Mouse (Mus musculus) gastrocnemius, postnatal 36 days (tissue): ENCODE results near the gene Best2. TPM values are rescaled to one million over a fixed set of nuclear protein-coding genes. Genes with fewer than 3 reads are reported as not detected.

ENCODE experiments used
- DNase-seq, 2 experiments: peaks; one replicate each; pipeline ENCODE4 v3.0.0; 2022
- intact Hi-C: fragments of 180-260 bp; cut with DNase I; formaldehyde crosslinking; loops from one replicate; pipeline ENCODE4 v1.15.1; 2025
- microRNA-seq, 2 experiments: library from miRNA; unstranded; fragments of <30 nt; microRNA quantifications; one replicate each; pipeline ENCODE4 v1.2.0; 2021
- total RNA-seq, 2 experiments: library from RNA; stranded (reverse); gene quantifications; 2 replicates each; pipeline ENCODE4 v1.2.3; 2021

The Best2 gene
- total RNA-seq, 2 experiments from 2014 or later, result not detected

DNA sequence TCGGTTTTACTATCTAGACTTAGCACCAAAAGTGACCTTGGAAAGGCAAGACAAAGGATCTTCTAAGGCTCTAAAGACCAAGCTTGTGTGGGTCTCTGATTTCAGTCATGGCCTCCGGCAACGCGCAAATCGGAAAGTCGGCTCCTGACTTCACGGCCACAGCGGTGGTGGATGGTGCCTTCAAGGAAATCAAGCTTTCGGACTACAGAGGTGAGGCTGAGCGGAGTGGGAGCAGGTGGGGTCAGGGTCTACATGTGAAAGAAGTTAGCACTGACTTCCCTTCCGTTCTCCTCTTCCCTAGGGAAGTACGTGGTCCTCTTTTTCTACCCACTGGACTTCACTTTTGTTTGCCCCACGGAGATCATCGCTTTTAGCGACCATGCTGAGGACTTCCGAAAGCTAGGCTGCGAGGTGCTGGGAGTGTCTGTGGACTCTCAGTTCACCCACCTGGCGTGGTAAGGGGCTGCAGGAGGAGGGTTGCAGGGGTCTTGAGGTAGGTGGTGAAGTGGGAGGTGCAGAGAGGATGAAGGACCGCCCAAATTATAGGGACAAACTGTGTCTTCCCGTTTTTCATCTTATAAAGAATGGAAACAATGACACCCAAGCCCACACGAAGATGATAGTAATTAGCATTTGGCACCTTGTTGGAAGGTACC is 44.1 kb downstream of the Best2 start:
- DNase-seq, result no peak
- intact Hi-C loops, result no loop called here

DNA sequence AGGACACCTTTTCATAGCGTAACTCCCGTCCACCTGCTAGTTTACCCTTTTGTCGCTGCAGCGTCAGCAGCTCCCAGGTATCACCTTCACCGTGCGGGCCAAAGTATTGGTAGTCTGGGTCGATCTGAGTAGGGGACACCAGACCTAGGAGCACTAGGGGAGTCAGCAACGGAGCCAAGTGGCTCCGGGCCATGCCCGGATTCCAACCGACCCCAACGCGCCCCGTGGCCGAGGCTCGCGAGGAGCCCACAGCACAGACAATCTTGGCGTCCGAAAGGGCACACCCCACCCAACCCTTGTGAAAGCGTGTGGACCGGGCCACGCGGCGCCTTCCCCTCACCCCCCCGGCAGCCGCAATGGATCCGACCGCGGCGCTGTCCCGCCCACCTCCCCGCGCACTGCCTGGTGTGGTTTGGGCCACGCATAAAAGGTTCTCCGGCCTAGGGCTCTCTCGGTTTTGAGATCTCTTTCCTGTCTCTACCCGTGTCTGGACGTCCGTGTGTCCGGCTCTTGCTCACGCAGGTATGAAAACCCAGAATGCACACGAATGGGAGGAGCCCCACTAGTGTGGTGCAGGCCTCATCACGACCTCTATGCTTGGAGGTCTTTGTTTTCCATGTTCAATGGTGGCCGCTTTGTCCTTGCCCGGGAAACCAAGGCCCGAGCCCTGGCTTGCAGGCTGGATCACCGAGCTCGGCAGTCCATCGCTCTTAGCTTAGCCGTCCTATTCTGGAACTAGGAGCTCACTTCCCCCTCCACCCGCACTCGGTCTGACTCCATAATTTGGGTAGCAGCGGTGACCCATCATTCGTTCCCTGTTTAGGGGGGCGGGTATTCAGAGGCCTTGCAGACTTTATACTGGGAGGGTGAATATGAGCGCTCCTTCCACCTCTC is 44.8 kb downstream of the Best2 start, which contains the start of the genes Gm49661, Prdx2 and Rnaseh2a:
TSS of gene Gm49661 (minus strand) at position 193 of the 894 bp plus-strand sequence.
TSS of gene Prdx2 (plus strand) at position 347 of the 894 bp plus-strand sequence.
TSS of gene Rnaseh2a (minus strand) at position 527 of the 894 bp plus-strand sequence.
- peak; percentile 65 to 69 for DNase-seq
- intact Hi-C loops, result loop anchor here (5.0 kb wide), 1 partner anchor 33 kb away; no protein-coding TSS in a partner anchor

DNA sequence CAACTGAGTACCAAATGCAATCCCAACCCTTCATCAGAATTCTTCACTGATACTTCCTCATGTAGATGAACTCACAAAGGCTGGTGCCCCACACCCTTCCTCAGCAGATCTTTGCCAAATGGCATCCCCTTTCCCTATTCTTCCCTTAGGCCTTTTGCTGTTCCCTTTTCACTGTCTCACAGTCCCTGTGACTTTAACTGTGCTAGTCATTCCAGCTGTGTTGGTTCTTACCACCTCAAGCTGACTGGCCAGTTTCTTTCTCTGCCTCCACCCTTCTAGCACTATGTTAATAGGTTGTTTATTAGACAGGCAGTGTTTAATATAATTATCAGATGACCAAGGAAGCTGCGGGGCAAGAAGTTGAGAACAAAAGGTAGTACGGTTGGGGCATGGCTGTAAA is 45.7 kb downstream of the Best2 start:
- intact Hi-C loops, result loop anchor here (5.0 kb wide), 1 partner anchor 34 kb away; no protein-coding TSS in a partner anchor
- DNase-seq, result no peak

DNA sequence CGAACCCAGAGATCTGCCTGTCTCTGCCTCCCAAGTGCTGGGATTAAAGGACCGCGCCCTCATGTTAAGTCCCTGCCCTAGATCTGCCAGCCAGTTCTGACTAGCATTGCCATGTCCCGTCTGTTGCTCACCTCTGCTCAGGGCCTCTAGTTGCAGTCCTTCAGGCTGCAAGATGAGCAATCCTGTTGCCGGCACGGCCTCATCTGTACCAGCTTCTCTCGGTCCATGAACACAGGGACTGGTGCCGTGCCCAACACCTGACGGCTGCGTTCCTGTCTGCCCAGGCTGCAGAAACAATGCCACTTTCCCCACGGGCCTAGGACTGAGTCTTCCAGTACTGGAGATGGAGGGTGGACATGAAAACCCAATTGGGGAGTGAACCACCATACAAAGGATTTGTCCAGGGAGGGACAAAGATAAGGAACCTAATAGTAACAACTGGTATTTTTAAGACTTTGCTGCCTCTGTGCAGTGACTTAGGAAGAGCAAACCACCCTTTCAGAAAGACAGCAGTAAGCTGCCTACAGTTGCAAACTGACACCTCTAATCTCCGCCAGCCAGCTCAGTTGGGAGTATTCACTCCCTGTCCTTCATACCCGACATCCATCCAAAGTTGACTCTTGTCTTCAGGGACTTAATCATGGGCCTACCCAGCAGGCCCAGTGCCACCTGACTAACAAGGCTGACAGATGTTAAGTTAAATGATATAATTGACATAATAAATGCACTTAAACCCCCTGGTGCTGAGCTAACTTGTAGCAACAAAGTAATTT is 46.6 kb downstream of the Best2 start:
- intact Hi-C loops, result loop anchor here (5.0 kb wide), 1 partner anchor 35 kb away; no protein-coding TSS in a partner anchor
- DNase-seq, result no peak

DNA sequence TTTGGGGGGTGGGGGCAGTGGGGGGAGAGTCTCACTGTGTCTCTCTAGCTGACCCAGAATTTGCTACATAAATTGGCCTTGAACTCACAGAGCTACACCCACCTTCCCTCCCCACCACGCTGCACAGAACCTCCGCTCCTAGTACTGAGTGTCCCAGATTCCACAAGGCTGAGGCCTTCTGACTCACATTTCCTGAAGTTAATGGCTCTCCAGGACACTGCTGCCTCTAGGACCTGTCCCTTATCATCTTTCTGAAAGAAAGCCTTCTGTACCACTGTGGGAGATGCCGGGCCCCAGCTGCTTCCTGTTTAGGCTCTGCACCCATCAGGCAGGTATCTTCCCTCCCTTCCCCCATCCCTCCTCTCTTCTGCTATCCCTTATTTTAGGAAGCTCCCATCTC is 47.7 kb downstream of the Best2 start:
- no peak for DNase-seq
- intact Hi-C loops, result loop anchor here (5.0 kb wide), 1 partner anchor 36 kb away; no protein-coding TSS in a partner anchor

DNA sequence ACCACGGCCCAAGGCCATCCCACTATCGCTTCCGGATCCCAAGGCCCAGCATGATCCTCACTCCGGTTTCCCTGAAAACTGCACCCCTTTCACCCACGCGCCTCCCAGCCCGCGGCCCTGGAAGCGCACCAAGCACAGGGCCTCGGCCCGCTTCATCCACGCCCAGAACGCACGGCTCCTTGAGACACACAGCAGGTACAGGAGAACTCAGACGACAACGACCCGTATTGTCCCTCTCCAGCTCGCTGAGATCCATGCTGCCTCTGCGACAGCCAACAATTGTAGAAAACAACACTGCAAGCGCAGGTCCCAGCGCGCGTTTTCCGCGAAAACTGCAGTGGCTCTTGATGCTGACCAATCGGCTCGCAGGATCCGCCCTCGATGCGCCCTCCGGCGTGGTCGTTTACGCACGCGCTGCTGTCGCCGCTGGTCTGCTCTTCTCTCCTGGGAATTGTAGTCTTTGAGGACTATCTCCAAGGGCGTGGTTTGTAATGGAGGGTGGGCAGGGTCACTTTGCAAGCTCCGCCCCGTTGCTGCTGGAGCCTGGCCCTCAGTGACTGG is 48.5 kb downstream of the Best2 start:
- intact Hi-C loops, result loop anchor here (5.0 kb wide), 1 partner anchor 36 kb away; no protein-coding TSS in a partner anchor

DNA sequence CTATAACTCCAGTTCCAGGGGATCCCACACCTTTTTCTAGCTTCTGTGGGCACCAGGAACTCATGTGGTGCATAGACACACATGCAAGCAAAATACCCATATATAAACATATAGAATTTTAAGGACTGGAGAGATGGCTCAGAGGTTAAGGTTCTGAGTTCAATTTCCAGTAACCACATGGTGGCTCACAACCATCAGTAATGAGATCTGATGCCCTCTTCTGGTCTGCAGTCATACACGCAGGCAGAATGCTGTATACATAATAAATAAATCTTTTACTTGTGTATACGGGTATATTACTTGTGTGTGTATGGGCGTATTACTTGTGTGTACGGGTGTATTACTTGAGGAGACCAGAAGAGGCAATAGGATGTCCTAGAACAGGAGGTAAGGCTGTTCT is 50.4 kb downstream of the Best2 start:
- intact Hi-C loops, result no loop called here
- DNase-seq, result no peak

More for the DNA sequence above, 48.5 kb downstream of the Best2 start:
- DNase-seq, result peak; percentile 85 to 90

DNA sequence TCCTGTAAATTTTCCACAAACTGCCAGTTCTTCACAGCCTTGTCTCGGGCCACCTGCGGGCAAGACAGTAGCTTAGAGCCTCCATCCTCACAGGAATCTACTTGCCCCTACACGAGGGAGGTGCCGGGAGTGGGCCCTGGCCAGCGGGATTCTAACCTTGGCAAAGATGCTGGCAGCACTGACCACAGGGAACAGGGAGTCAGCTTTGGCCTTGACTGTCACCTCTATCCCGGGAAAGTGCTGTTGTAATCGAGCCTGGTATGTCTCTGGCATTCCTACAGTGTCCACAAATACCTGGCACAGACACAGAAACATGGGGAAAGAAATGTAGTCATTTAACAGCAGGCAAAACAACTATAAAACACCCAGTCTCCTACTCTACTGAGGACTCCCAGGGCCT is 54.5 kb downstream of the Best2 start:
- intact Hi-C loops, result loop anchor here (5.0 kb wide), 1 partner anchor 93 kb away; no protein-coding TSS in a partner anchor
- DNase-seq, result no peak

Small RNA genes within 50 kb of the gene (microRNA-seq; reads per million reads assigned to microRNA genes)
- gene Mir7070, result 0 reads per million in 2 experiments

Other genes starting within 250 kb of the Best2 start
- 100 to 1,000 TPM; 433 to 510 TPM for gene Nfix, start 214.2 kb downstream of the Best2 start, total RNA-seq
- 1 to 10 TPM; 8.3 to 9.9 TPM for gene Dand5, start 191.7 kb downstream of the Best2 start, total RNA-seq
- 10 to 100 TPM; 17.7 to 23.0 TPM for gene Gadd45gip1, start 183.0 kb downstream of the Best2 start, total RNA-seq
- 100 to 1,000 TPM; 136 to 151 TPM for gene Rad23a, start 173.9 kb downstream of the Best2 start, total RNA-seq
- gene Calr, start 167.6 kb downstream of the Best2 start, total RNA-seq, result 100 to 1,000 TPM; 153 to 159 TPM
- gene Farsa, start 157.5 kb downstream of the Best2 start, total RNA-seq, result 10 to 100 TPM; 22.1 to 26.2 TPM
- 1 to 10 TPM in 1 of 2 experiments, under 1 TPM in 1; 0.71 to 1.4 TPM for gene Syce2, start 142.4 kb downstream of the Best2 start, total RNA-seq
- gene Gcdh, start 120.6 kb downstream of the Best2 start, total RNA-seq, result 10 to 100 TPM; 25.5 to 45.9 TPM
- not detected for gene Klf1, start 112.6 kb downstream of the Best2 start, total RNA-seq
- gene Dnase2a, start 106.0 kb downstream of the Best2 start, total RNA-seq, result 1 to 10 TPM; 3.7 to 5.1 TPM
- gene Mast1, start 77.2 kb downstream of the Best2 start, total RNA-seq, result not detected
- gene Rtbdn, start 67.5 kb downstream of the Best2 start, total RNA-seq, result not detected
- gene Gm49661, start 45.1 kb downstream of the Best2 start, total RNA-seq, result not detected
- 100 to 1,000 TPM; 180 to 196 TPM for gene Prdx2, start 44.9 kb downstream of the Best2 start, total RNA-seq
- 10 to 100 TPM; 23.3 to 23.8 TPM for gene Rnaseh2a, start 44.8 kb downstream of the Best2 start, total RNA-seq
- 10 to 100 TPM in 1 of 2 experiments, 1 to 10 TPM in 1; 4.3 to 12.8 TPM for gene Junb, start 35.8 kb downstream of the Best2 start, total RNA-seq
- 1 to 10 TPM; 1.4 to 1.5 TPM for gene Hook2, start 23.9 kb downstream of the Best2 start, total RNA-seq
- 10 to 100 TPM; 49.7 to 50.8 TPM for gene Asna1, start 10.8 kb upstream of the Best2 start, total RNA-seq
- gene Trir, start 12.3 kb upstream of the Best2 start, total RNA-seq, result 10 to 100 TPM; 71.9 to 73.6 TPM
- 10 to 100 TPM; 29.3 to 29.7 TPM for gene Tnpo2, start 22.4 kb upstream of the Best2 start, total RNA-seq
- gene Fbxw9, start 45.5 kb upstream of the Best2 start, total RNA-seq, result 1 to 10 TPM; 1.4 to 2.4 TPM
- gene Gm5741, start 53.5 kb upstream of the Best2 start, total RNA-seq, result not detected
- gene Dhps, start 57.2 kb upstream of the Best2 start, total RNA-seq, result 10 to 100 TPM; 18.2 to 23.6 TPM
- gene Wdr83os, start 66.2 kb upstream of the Best2 start, total RNA-seq, result 10 to 100 TPM; 37.3 to 44.5 TPM
- 10 to 100 TPM; 13.5 to 15.6 TPM for gene Wdr83, start 66.8 kb upstream of the Best2 start, total RNA-seq
- 1 to 10 TPM; 9.0 TPM for gene Man2b1, start 68.7 kb upstream of the Best2 start, total RNA-seq
- 1 to 10 TPM in 1 of 2 experiments, under 1 TPM in 1; 0.76 to 1.1 TPM for gene Zfp791, start 108.6 kb upstream of the Best2 start, total RNA-seq
- not detected for gene Cks1brt, start 137.4 kb upstream of the Best2 start, total RNA-seq
- gene Olfr371, start 211.5 kb upstream of the Best2 start, total RNA-seq, result not detected